Mouse (Mus musculus): ENCODE data around the gene Stat5a. TPM values are rescaled to one million over a fixed set of nuclear protein-coding genes. Genes with fewer than 3 reads are reported as not detected.

Stat5a gene
- polyA plus RNA-seq, 1 experiment from 2014 or later, result 0.71 TPM

DNA sequence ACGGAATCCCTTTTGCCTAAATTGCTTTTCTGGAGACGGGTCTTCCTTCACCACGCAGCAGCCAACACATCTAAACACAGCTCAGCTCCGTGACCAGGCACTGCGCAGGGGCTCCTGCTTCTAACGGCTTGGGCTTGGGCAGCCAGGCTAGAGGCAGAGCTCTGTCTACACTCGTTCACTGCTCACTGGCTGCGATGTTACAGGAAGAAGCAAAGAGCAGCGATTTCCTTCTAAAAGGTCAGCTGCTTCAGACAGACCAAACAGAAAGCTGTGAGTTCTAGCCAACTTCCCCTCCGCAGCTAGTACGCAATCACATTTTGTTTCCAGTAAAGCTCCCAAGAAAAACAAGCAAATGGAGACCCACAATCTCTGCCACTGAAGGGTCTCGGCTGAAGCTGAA lies 36.8 kb upstream of the Stat5a start:
- no peak overlapping the region for H3K27ac ChIP-seq (replicated peaks)
- H3K4me2 ChIP-seq (replicated peaks), result no peak overlapping the region
- no peaks in the 10 kb centered on the region for H3K36me3 ChIP-seq
- H3K4me3 ChIP-seq, result no peak overlapping the region
- H3K9ac ChIP-seq (replicated peaks), result no peak overlapping the region
- 86% methylated on average over 12 of the region's 12 CpGs for WGBS
- no peak for ATAC-seq (replicated peaks)
- H3K4me1 ChIP-seq, result peaks cover 17% of the 10 kb centered on the region
- H3K27me3 ChIP-seq, result peaks cover 12% of the 10 kb centered on the region; the same call in 1 of the 2 replicates
- H3K9me3 ChIP-seq, result no peaks in the 10 kb centered on the region

- H3K27ac ChIP-seq (replicated peaks), result no peak overlapping the region
- H3K9me3 ChIP-seq, result no peaks in the 10 kb centered on the region
- H3K4me1 ChIP-seq, result peaks cover 25% of the 10 kb centered on the region
- peaks cover 14% of the 10 kb centered on the region; the same call in 1 of the 2 replicates for H3K27me3 ChIP-seq
- H3K4me3 ChIP-seq, result no peak overlapping the region
- H3K36me3 ChIP-seq, result no peaks in the 10 kb centered on the region
- H3K9ac ChIP-seq (replicated peaks), result no peak overlapping the region
- WGBS, result 70% methylated on average over 8 of the region's 8 CpGs
- H3K4me2 ChIP-seq (replicated peaks), result no peak overlapping the region
- no peak for ATAC-seq (replicated peaks)
Observed at GRCm38 (mm10) chr11:100823543-100824313, 35.4 kb upstream of the Stat5a start.

DNA sequence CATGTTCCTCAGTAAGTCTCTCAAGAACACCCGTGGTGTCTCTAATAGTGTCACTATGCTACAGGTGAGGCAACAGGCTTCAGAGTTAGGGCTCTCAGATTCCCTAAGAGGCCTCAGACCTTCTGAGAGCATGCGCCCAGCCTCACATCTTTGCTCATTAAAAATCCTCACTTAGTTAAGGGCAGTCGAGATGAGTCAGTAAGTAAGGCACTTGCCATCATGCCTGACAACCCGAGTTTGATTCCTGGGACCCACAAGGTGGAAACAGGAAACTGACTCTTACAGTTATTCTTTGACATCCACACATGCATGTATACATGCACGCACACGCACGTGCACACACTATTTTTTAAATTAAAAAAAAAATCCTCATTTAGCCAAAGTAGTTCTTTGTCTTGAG lies 34.7 kb upstream of the Stat5a start:
- H3K4me2 ChIP-seq (replicated peaks), result no peak overlapping the region
- 81% methylated on average over 7 of the region's 7 CpGs for WGBS
- no peaks in the 10 kb centered on the region for H3K9me3 ChIP-seq
- no peak overlapping the region for H3K27ac ChIP-seq (replicated peaks)
- no peak overlapping the region for H3K4me3 ChIP-seq
- no peak overlapping the region for H3K9ac ChIP-seq (replicated peaks)
- H3K27me3 ChIP-seq, result peaks cover 20% of the 10 kb centered on the region; the same call in 1 of the 2 replicates
- ATAC-seq (replicated peaks), result no peak
- no peaks in the 10 kb centered on the region for H3K36me3 ChIP-seq
- H3K4me1 ChIP-seq, result peaks cover 30% of the 10 kb centered on the region

DNA sequence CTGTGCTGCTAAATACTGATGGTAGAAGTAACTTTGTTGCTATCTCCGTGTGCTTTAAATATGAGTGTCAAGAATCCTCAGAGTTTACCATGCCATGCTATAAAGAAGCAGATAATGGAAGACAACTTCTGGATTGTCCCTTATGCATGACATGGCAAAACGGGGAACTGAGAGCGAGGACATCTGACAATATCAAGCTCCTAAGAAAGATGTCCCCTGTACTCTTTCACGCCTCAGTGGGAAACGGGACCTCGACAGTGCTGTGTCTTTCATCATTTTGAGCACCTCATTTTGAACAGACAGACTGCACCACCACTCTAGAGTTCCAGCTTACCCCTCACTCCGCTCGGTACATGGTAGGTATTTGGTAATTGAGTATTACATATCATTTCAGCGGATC lies 33.7 kb upstream of the Stat5a start:
- Histone ChIP-seq H3K4me1 (peaks cover 28% of the 10 kb centered on the region), H3K36me3 (no peaks in the 10 kb centered on the region), H3K9me3 (no peaks in the 10 kb centered on the region), H3K27me3 (peaks cover 20% of the 10 kb centered on the region; the same call in 1 of the 2 replicates), H3K9ac (replicated peaks) (no peak overlapping the region), H3K4me3 (no peak overlapping the region), H3K27ac (replicated peaks) (no peak overlapping the region), H3K4me2 (replicated peaks) (no peak overlapping the region)
- ATAC-seq (replicated peaks), result no peak
- 78% methylated on average over 9 of the region's 9 CpGs for WGBS

- WGBS, result 48% methylated on average over 13 of the region's 13 CpGs
- Histone ChIP-seq H3K4me2 (replicated peaks) (no peak overlapping the region), H3K4me3 (no peak overlapping the region), H3K36me3 (no peaks in the 10 kb centered on the region), H3K27me3 (peaks cover 20% of the 10 kb centered on the region; the same call in 1 of the 2 replicates), H3K9ac (replicated peaks) (no peak overlapping the region), H3K4me1 (peaks cover 28% of the 10 kb centered on the region), H3K9me3 (no peaks in the 10 kb centered on the region), H3K27ac (replicated peaks) (no peak overlapping the region)
- peak; percentile 69 for ATAC-seq (replicated peaks)
Observed at GRCm38 (mm10) chr11:100826161-100826866, 32.8 kb upstream of the Stat5a start.

- whole genome bisulfite sequencing, result 40% methylated on average over 10 of the region's 10 CpGs
- peaks cover 28% of the 10 kb centered on the region for H3K4me1 ChIP-seq
- H3K4me3 ChIP-seq, result no peak overlapping the region
- no peak for ATAC-seq (replicated peaks)
- no peaks in the 10 kb centered on the region for H3K9me3 ChIP-seq
- H3K4me2 ChIP-seq (replicated peaks), result no peak overlapping the region
- H3K9ac ChIP-seq (replicated peaks), result no peak overlapping the region
- peaks cover 19% of the 10 kb centered on the region; the same call in 1 of the 2 replicates for H3K27me3 ChIP-seq
- H3K27ac ChIP-seq (replicated peaks), result 0 out of 2 replicates have a peak overlapping the region, but pooled peaks have one; percentile 11
- H3K36me3 ChIP-seq, result no peaks in the 10 kb centered on the region
Observed at GRCm38 (mm10) chr11:100828676-100829151, 30.4 kb upstream of the Stat5a start.

GRCm38 (mm10) chr11:100829691-100830090 lies 29.5 kb upstream of the Stat5a start:
- ATAC-seq (replicated peaks), result no peak
- Histone ChIP-seq H3K9me3 (no peaks in the 10 kb centered on the region), H3K4me3 (no peak overlapping the region), H3K27me3 (peaks cover 11% of the 10 kb centered on the region; the same call in 1 of the 2 replicates), H3K27ac (replicated peaks) (no peak overlapping the region), H3K4me2 (replicated peaks) (no peak overlapping the region), H3K9ac (replicated peaks) (no peak overlapping the region), H3K36me3 (no peaks in the 10 kb centered on the region), H3K4me1 (peaks cover 28% of the 10 kb centered on the region)
- WGBS, result 58% methylated on average over 12 of the region's 12 CpGs

DNA sequence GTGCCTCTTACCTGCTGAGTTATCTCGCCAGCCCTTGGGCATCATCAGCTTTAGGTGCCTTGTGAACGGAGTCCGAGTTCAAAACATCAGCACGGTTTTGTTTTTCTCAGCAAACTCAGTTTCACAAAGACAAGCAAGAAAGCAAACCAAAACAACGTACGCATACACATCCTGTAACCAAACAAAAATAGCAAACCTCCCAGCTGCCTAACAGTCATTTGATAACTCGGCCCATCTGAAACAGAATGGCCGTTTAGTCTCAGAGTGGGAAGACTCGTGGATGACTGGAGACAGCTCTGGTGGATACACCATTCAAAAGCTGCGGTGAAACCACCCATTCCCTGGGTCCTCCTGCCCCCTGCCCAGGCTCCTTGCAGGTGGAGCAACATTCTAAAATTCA lies 27.8 kb upstream of the Stat5a start:
- Histone ChIP-seq H3K4me3 (no peak overlapping the region), H3K9me3 (no peaks in the 10 kb centered on the region), H3K4me2 (replicated peaks) (no peak overlapping the region), H3K27ac (replicated peaks) (no peak overlapping the region), H3K4me1 (peaks cover 18% of the 10 kb centered on the region), H3K36me3 (no peaks in the 10 kb centered on the region), H3K9ac (replicated peaks) (no peak overlapping the region), H3K27me3 (peaks cover 11% of the 10 kb centered on the region; the same call in 1 of the 2 replicates)
- ATAC-seq (replicated peaks), result no peak
- WGBS, result 87% methylated on average over 10 of the region's 10 CpGs

DNA sequence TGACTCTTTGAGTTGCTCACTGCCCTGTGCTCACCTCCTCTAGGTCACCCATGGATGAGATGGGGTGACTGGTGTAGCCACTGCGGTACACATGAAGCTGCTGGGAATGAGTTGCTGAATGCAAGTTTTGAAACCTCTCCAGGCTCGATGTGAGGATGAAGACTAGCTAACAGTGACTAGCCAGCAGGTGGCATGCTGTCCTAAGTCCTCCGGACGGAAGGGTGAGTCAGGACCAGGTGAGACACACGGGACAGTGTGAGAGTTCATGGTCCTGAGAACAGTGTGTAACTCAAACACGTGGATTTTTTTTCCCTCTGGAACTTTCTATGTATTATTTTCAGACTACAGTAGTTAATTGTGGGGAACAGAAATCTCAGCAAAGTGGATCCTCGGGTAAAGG lies 25.7 kb upstream of the Stat5a start:
- no peak overlapping the region for H3K4me2 ChIP-seq (replicated peaks)
- H3K4me1 ChIP-seq, result peaks cover 8% of the 10 kb centered on the region
- no peak overlapping the region for H3K4me3 ChIP-seq
- no peak overlapping the region for H3K27ac ChIP-seq (replicated peaks)
- 70% methylated on average over 7 of the region's 7 CpGs for WGBS
- ATAC-seq (replicated peaks), result no peak
- peaks cover 11% of the 10 kb centered on the region; the same call in 1 of the 2 replicates for H3K27me3 ChIP-seq
- H3K9ac ChIP-seq (replicated peaks), result no peak overlapping the region
- H3K36me3 ChIP-seq, result no peaks in the 10 kb centered on the region
- no peaks in the 10 kb centered on the region for H3K9me3 ChIP-seq

DNA sequence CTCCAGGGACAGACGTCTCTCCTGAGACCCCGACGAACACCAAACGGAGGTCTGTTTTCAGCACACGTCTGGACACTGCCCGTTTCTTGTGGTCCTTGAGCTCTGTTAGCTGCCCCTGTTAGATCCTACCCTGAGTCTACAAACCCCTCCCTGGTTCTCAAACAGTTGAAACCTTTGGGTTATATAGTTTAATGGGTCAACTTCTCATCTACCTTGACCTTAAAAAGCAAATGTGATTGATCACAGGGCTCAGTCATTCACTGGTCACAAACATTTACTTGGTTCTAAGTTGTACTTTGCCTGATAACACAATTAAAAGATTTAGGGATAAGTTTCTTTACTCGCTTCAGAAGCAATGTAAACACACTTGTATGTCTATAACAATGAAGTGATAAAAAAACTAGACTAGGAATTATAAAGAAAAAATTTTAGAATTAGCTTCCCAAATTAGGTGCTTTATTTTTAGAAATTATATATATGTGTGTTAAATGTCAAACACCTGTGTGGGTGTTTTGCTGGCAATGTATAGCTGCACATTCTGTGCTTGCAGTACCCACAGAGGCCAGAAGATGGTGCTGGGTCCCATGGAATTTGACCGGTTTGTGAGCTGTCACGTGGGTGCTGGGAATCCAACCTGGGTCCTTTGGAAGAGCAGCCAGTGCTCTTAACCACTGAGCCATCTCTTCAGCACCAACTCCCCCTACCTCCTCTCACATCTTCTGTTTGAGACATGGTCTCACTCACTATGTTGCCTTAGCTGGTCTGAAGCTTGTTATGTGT lies 22.0 kb upstream of the Stat5a start:
- no peak overlapping the region for H3K4me2 ChIP-seq (replicated peaks)
- WGBS, result 86% methylated on average over 9 of the region's 9 CpGs
- H3K27me3 ChIP-seq, result peaks cover 3% of the 10 kb centered on the region; the same call in 1 of the 2 replicates
- no peak overlapping the region for H3K27ac ChIP-seq (replicated peaks)
- no peak overlapping the region for H3K9ac ChIP-seq (replicated peaks)
- ATAC-seq (replicated peaks), result no peak
- H3K4me1 ChIP-seq, result no peaks in the 10 kb centered on the region
- no peaks in the 10 kb centered on the region for H3K36me3 ChIP-seq
- H3K4me3 ChIP-seq, result no peak overlapping the region
- H3K9me3 ChIP-seq, result no peaks in the 10 kb centered on the region

DNA sequence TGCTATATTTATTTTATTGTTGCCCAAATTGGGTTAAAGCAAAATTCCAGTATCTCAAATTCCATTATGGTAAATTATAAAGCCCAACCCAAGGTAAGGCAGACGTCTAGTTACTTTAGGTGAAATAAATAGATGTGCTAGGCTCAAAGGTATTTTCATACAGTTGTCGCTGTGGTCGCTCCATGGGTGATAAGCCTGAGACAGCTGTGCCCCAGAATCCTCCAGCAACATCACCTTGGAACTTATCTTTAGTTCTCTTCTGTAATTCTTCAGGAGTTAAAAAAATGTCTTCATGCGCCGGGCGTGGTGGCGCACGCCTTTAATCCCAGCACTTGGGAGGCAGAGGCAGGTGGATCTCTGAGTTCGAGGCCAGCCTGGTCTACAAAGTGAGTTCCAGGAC lies 20.3 kb upstream of the Stat5a start:
- WGBS, result 94% methylated on average over 9 of the region's 9 CpGs
- no peak overlapping the region for H3K4me3 ChIP-seq
- no peak for ATAC-seq (replicated peaks)

DNA sequence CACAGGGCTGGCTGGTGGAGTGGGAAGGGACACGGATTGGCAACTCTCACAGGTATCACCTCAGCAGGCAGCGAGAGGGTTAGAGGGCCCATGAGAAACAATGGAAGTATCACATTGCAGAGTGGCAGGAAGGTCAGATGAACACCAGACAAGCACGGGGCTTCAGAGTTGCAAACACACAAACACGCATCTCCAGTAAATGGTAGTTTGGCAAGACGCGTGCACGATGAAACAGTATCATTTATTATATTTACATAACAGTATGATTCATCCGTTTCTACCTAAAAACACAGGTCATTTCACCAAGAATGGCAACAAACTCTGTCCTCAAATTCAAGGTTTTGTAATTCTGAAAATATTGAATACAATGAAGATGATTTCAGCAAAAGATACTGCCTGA lies 19.6 kb upstream of the Stat5a start:
- H3K9me3 ChIP-seq, result no peaks in the 10 kb centered on the region
- H3K27me3 ChIP-seq, result no peaks in the 10 kb centered on the region
- H3K4me3 ChIP-seq, result no peak overlapping the region
- WGBS, result 80% methylated on average over 8 of the region's 8 CpGs
- H3K36me3 ChIP-seq, result no peaks in the 10 kb centered on the region
- H3K4me2 ChIP-seq (replicated peaks), result no peak overlapping the region
- no peak overlapping the region for H3K9ac ChIP-seq (replicated peaks)
- no peaks in the 10 kb centered on the region for H3K4me1 ChIP-seq
- no peak overlapping the region for H3K27ac ChIP-seq (replicated peaks)
- no peak for ATAC-seq (replicated peaks)

More for the DNA sequence above, 20.3 kb upstream of the Stat5a start:
- Histone ChIP-seq H3K4me2 (replicated peaks) (no peak overlapping the region), H3K4me1 (no peaks in the 10 kb centered on the region), H3K36me3 (no peaks in the 10 kb centered on the region), H3K27me3 (no peaks in the 10 kb centered on the region), H3K27ac (replicated peaks) (no peak overlapping the region), H3K9me3 (no peaks in the 10 kb centered on the region), H3K9ac (replicated peaks) (no peak overlapping the region)

All from forebrain, embryonic 15.5 days (tissue).